Mouse (Mus musculus) left cerebral cortex, postnatal 10 days (tissue): ENCODE results near the gene Lrrc55. TPM values are rescaled to one million over a fixed set of nuclear protein-coding genes. Genes with fewer than 3 reads are reported as not detected.

ENCODE experiments used
- DNase-seq, 2 experiments: peaks; one replicate each; pipeline ENCODE4 v3.0.0; 2021 to 2022; ENCODE audit warnings: low spot score in 2 of 2, mixed read lengths in 1 of 2; ENCODE audit errors: extremely low spot score in 1 of 2
- intact Hi-C: fragments of 180-260 bp; cut with DNase I; formaldehyde crosslinking; loops from one replicate; pipeline ENCODE4 v1.15.1; 2025
- total RNA-seq, 2 experiments: library from RNA; stranded (reverse); gene quantifications; 2 replicates each; pipeline ENCODE4 v1.2.3; 2021

Lrrc55 gene
- total RNA-seq, 2 experiments from 2014 or later, result 55.1 to 56.6 TPM

DNA sequence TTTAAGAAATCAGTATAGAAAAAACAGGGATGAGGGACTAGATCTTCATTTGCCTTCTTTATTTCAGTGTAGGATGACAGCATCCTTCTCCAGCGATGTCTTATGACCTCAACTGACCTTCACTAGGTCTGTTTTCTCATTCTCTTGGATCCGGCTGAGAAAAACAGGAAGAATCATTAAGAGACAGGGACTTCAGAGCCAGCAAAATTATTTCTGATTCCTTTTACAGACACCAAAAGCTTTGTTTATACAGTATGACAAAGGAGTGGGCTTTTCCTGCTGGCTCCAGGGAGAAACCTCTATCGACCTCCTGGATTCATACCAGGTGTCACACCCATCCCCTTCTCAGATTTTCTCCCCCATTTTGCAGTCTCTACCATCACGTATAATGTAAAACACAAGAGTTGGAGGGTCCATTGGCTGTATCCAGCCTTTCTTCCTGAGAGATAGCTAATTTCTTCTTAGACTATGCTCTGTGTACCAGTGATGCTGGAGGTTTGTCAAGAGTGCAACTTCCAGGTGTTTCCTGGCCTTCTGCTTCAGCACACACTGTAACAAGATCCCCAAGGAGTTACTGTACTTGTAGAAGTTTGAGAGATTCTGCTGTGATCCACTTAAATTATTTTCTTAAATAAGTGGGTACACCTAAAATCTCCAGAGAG is 18.7 kb downstream of the Lrrc55 start:
- DNase-seq, result no peak
- intact Hi-C loops, result no loop called here

- DNase-seq, result no peak
- intact Hi-C loops, result no loop called here
These were observed 23.5 kb downstream of the Lrrc55 start for GRCm38 (mm10) chr2:85173545-85173944.

GRCm38 (mm10) chr2:85172763-85173103 is 24.3 kb downstream of the Lrrc55 start:
- intact Hi-C loops, result no loop called here
- no peak for DNase-seq

GRCm38 (mm10) chr2:85172071-85172762 is 24.8 kb downstream of the Lrrc55 start:
- intact Hi-C loops, result no loop called here
- no peak for DNase-seq

GRCm38 (mm10) chr2:85168327-85168726 is 28.7 kb downstream of the Lrrc55 start:
- no peak for DNase-seq
- intact Hi-C loops, result no loop called here

DNA sequence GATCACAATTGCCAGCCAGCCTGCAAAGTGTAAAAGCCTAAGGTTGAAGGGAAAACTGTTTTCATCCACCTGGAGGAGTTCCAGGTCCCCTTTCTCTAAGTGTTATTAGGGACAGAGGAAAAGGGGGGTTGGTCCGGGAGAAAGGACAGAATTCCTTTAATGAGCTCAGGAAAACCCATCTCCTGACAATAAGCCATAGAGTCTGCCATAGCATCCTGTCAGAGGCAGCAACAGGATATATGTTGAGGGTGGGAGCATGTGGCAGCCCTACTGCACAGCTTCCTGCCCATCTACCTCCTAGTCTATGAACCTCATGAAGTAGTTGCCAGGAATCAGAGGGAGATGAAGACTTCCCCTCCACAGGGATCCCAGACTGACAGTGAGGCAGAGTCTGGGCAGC is 29.4 kb downstream of the Lrrc55 start:
- DNase-seq, result no peak
- intact Hi-C loops, result no loop called here

DNA sequence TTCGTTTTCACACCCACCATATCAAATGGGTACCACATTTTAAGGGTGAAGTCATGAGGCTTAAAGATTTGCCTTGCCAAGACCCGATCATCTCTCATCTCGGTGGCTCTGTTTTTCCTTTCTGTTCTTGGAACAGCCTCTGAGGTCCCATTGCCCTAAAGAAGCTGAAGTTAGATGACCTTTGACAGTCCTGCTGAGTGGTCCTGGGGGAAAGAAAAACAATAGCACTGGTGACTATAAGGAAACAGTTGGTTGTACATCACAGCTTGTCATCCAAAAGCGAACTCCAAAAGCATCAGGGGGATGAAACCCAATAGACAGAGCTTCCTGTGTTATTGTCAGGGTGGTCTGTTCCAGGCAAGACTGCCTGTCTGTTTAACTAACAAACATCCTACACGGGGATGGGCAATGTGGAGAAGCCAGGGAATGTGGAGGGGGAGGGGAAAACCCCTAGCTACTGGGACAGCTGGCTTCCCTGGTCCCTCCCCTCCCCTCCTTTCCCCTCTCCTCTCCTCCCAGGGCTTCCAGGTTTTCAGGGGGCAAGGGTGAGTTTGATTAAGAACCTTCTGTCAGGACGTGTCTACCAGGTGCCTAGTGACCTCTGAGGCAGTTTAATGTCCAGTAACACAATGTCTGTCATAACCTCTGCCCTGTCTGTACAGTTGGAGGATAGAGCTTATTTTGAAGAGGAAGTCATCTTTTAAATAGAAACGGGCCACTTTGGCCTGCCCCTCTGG is 33.5 kb downstream of the Lrrc55 start:
- intact Hi-C loops, result no loop called here
- peak in 1 of 2 experiments; percentile 59 for DNase-seq

GRCm38 (mm10) chr2:85161638-85162093 is 35.3 kb downstream of the Lrrc55 start:
- no peak for DNase-seq
- intact Hi-C loops, result no loop called here

- no peak for DNase-seq
- intact Hi-C loops, result no loop called here
These were observed 35.9 kb downstream of the Lrrc55 start for GRCm38 (mm10) chr2:85160901-85161637.

DNA sequence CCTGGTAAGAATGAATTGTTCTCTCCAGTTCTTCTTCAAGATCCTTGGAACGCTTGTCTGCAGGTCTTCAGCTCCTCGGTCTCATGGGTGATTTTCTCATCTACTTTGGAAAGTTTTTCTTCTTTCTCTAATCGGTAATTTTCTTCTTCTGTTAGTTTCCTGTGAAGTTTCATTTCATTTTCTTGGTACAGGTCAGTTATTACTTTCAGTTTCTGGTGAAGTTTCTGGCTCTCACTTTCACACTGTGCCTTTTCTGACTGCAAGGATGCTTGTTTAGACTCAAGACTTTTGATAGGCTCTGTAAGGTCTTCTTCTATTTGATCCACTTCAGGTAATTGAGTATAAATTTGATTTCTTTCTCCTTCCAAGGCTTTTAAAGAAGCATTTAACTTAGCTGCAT is 39.6 kb downstream of the Lrrc55 start:
- DNase-seq, result no peak
- intact Hi-C loops, result no loop called here

GRCm38 (mm10) chr2:85156136-85156535 is 40.9 kb downstream of the Lrrc55 start:
- intact Hi-C loops, result no loop called here
- no peak for DNase-seq

DNA sequence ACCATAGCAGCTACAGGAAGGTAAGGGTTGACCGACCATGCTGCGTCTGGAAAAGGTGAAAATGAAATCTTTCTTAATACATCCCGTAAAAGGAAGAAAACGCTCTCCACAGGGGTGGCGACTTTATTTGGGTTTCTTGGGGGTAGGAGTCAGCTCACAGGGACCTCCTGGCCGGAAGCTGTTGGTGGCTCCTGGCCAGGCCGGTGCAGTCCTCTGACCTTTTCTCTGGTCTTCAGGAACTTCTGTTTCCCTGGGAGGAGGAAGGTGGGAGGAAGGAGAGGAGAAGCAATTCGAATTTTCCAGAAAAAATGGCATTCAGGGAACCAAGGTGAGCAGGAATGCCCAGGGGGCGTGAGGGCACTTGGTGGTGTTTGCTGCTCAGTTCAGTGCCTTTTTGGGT is 41.7 kb downstream of the Lrrc55 start:
- DNase-seq, result peak in 1 of 2 experiments; percentile 57
- intact Hi-C loops, result no loop called here

- intact Hi-C loops, result no loop called here
- DNase-seq, result no peak
These were observed 45.8 kb downstream of the Lrrc55 start for GRCm38 (mm10) chr2:85151233-85151632.

DNA sequence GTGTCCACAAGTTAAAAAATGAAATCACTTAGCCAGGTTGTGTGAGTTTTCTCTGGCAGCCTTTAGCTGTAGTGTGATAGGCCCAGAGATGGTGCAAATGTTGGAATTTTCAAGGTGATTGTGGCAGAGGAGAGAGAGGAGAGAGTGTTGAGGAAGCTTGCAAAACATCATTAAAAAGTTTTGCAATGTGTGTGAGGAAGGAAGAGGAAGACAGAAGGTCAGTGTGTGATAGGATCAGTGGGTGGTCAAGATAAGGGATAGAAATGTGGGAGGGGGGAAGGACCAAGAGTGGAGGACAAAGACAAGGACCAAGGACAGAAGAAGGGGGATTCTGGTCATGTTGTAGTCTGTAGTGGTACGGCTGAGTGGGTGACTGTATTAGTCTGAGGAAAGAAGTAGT is 46.6 kb downstream of the Lrrc55 start:
- no peak for DNase-seq
- intact Hi-C loops, result no loop called here

DNA sequence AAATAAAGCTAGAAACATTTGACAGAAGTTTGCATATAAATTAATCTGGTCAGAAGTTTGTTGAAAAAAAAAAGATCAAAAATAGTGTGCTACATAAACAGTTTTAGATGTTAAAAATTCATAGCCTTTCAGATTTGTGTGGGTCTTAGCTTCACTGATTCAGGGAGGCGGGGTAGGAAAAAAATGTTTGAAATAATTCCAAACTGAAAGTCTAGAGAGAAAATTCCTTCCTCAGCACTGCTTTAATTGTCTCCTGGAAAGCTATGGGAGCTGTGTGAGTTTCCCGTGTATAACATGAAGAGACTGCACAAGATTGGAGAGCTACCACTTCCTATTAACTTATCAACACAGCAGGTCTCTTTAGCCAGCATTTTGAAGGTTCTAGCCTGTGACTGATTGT is 49.5 kb downstream of the Lrrc55 start:
- intact Hi-C loops, result no loop called here

GRCm38 (mm10) chr2:85145346-85145745 is 51.7 kb downstream of the Lrrc55 start:
- intact Hi-C loops, result no loop called here
- DNase-seq, result no peak

More for the DNA sequence above, 49.5 kb downstream of the Lrrc55 start:
- no peak for DNase-seq

DNA sequence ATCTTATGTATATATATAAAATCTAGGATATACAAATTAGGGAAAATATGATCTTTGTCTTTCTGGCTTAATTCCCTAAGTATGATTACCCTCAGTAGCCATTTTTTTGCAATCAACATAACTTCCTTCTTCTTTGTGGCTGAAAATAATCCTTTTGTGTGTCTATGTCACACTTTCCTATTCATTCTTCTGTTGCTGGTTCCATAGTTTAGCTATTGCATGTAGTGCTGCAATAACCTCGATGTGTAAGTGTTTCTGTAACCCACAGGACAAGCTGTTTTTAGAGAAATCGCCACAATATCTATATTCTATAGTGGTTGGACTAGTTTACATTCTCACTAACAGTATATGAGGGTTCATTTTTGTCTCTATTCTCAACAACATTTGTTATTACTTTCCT is 52.1 kb downstream of the Lrrc55 start:
- DNase-seq, result no peak
- intact Hi-C loops, result no loop called here

GRCm38 (mm10) chr2:85140833-85141232 is 56.2 kb downstream of the Lrrc55 start:
- DNase-seq, result no peak
- intact Hi-C loops, result no loop called here

- intact Hi-C loops, result no loop called here
- DNase-seq, result no peak
These were observed 57.2 kb downstream of the Lrrc55 start for GRCm38 (mm10) chr2:85139846-85140245.
